Mouse (Mus musculus): Measurements from ENCODE around the gene Noc4l. TPM values are rescaled to one million over a fixed set of nuclear protein-coding genes. Genes with fewer than 3 reads are reported as not detected.
A peak's percentile ranks its signal among the peaks of the same experiment; 100 is the strongest.

Noc4l gene
- 14.8 and 19.6 TPM in 2 replicates for polyA plus RNA-seq (2015; fragmentation: Nextera tagmentation; extraction: Ambion mirVana)

GRCm38 (mm10) chr5:110652719-110653648 lies at the start of gene Noc4l, which contains the start of gene Ddx51:
Gene Noc4l, minus strand, starts transcription at chr5:110653417.
Gene Ddx51, plus strand, starts transcription at chr5:110653451.
- Histone ChIP-seq H3K9ac (replicated peaks) (peak within 1 kb of the TSS; percentile 93), H3K36me3 (replicated peaks; ENCODE audit: insufficient read depth, low read length) (peaks cover 67% of the 10 kb centered on the region), H3K4me2 (ENCODE audit: low read depth, low read length) (peak within 1 kb of the TSS; percentile 95), H3K9me3 (ENCODE audit: low read length) (no peaks in the 10 kb centered on the region), H3K27me3 (ENCODE audit: insufficient read depth, low read length) (no peaks in the 10 kb centered on the region), H3K4me1 (ENCODE audit: insufficient read depth) (peaks cover 5% of the 10 kb centered on the region; the same call in 1 of the 2 replicates), H3K27ac (ENCODE audit: low read depth) (peak within 1 kb of the TSS; percentile 37), H3K4me3 (ENCODE audit: low read depth, low read length) (peak within 1 kb of the TSS; percentile 78)
- TF ChIP-seq CTCF (IDR thresholded peaks at IDR 0.05; ENCODE audit: low read depth) (peak; percentile 38), EP300 (IDR thresholded peaks at IDR 0.05; ENCODE audit: low read depth) (no peak)
- DNase-seq (peak; percentile 98), ATAC-seq (peak; percentile 93)
- WGBS (ENCODE audit: insufficient replicate concordance) = under 1% methylated on average over 88 of the region's 91 CpGs

GRCm38 (mm10) chr5:110698617-110699016 lies 45.4 kb upstream of the Noc4l start:
- TF ChIP-seq CTCF (IDR thresholded peaks at IDR 0.05; ENCODE audit: low read depth) = no peak
- no peak for TF ChIP-seq EP300 (IDR thresholded peaks at IDR 0.05; ENCODE audit: low read depth)
- no peak overlapping the region for H3K4me3 ChIP-seq (ENCODE audit: low read depth, low read length)
- H3K27me3 ChIP-seq (ENCODE audit: insufficient read depth, low read length) = no peaks in the 10 kb centered on the region
- no peaks in the 10 kb centered on the region for H3K9me3 ChIP-seq (ENCODE audit: low read length)
- H3K9ac ChIP-seq (replicated peaks) = no peak overlapping the region
- ATAC-seq = no peak
- peaks cover 92% of the 10 kb centered on the region for H3K36me3 ChIP-seq (replicated peaks; ENCODE audit: insufficient read depth, low read length)
- DNase-seq = no peak
- no peaks in the 10 kb centered on the region for H3K4me1 ChIP-seq (ENCODE audit: insufficient read depth)
- no peak overlapping the region for H3K4me2 ChIP-seq (ENCODE audit: low read depth, low read length)
- 86% methylated on average over 4 of the region's 4 CpGs for WGBS (ENCODE audit: insufficient replicate concordance)
- H3K27ac ChIP-seq (ENCODE audit: low read depth) = no peak overlapping the region

- TF ChIP-seq EP300 (IDR thresholded peaks at IDR 0.05; ENCODE audit: low read depth) (no peak), CTCF (IDR thresholded peaks at IDR 0.05; ENCODE audit: low read depth) (no peak)
- H3K9ac ChIP-seq (replicated peaks) = no peak overlapping the region
- H3K4me3 ChIP-seq (ENCODE audit: low read depth, low read length) = no peak overlapping the region
- ATAC-seq (no peak), DNase-seq (no peak)
- H3K27ac ChIP-seq (ENCODE audit: low read depth) = no peak overlapping the region
- H3K4me1 ChIP-seq (ENCODE audit: insufficient read depth) = no peaks in the 10 kb centered on the region
- H3K36me3 ChIP-seq (replicated peaks; ENCODE audit: insufficient read depth, low read length) = peaks cover 92% of the 10 kb centered on the region
- no peaks in the 10 kb centered on the region for H3K9me3 ChIP-seq (ENCODE audit: low read length)
- 77% methylated on average over 8 of the region's 8 CpGs for WGBS (ENCODE audit: insufficient replicate concordance)
- no peaks in the 10 kb centered on the region for H3K27me3 ChIP-seq (ENCODE audit: insufficient read depth, low read length)
- no peak overlapping the region for H3K4me2 ChIP-seq (ENCODE audit: low read depth, low read length)
These were observed 28.8 kb upstream of the Noc4l start for GRCm38 (mm10) chr5:110682041-110682440.

GRCm38 (mm10) chr5:110665486-110666121 lies 12.4 kb upstream of the Noc4l start:
- Histone ChIP-seq H3K36me3 (replicated peaks; ENCODE audit: insufficient read depth, low read length) (peaks cover 78% of the 10 kb centered on the region), H3K27me3 (ENCODE audit: insufficient read depth, low read length) (no peaks in the 10 kb centered on the region), H3K9ac (replicated peaks) (no peak overlapping the region), H3K4me2 (ENCODE audit: low read depth, low read length) (no peak overlapping the region), H3K4me1 (ENCODE audit: insufficient read depth) (0 out of 2 replicates have a peak, but pooled peaks cover 2% of the 10 kb centered on the region), H3K9me3 (ENCODE audit: low read length) (no peaks in the 10 kb centered on the region), H3K27ac (ENCODE audit: low read depth) (peak overlapping the region; percentile 66; the same call in 1 of the 2 replicates), H3K4me3 (ENCODE audit: low read depth, low read length) (no peak overlapping the region)
- 0 out of 2 replicates have a peak, but pooled peaks have one; percentile 12 for ATAC-seq
- DNase-seq = no peak
- WGBS (ENCODE audit: insufficient replicate concordance) = 85% methylated on average over 6 of the region's 6 CpGs
- TF ChIP-seq CTCF (IDR thresholded peaks at IDR 0.05; ENCODE audit: low read depth) (no peak), EP300 (IDR thresholded peaks at IDR 0.05; ENCODE audit: low read depth) (no peak)

- Histone ChIP-seq H3K4me2 (ENCODE audit: low read depth, low read length) (no peak overlapping the region), H3K9me3 (ENCODE audit: low read length) (no peaks in the 10 kb centered on the region), H3K36me3 (replicated peaks; ENCODE audit: insufficient read depth, low read length) (peaks cover 72% of the 10 kb centered on the region), H3K27me3 (ENCODE audit: insufficient read depth, low read length) (no peaks in the 10 kb centered on the region), H3K9ac (replicated peaks) (no peak overlapping the region), H3K4me1 (ENCODE audit: insufficient read depth) (0 out of 2 replicates have a peak, but pooled peaks cover 2% of the 10 kb centered on the region), H3K4me3 (ENCODE audit: low read depth, low read length) (no peak overlapping the region), H3K27ac (ENCODE audit: low read depth) (peak overlapping the region; percentile 66)
- 64% methylated on average over 2 of the region's 2 CpGs for WGBS (ENCODE audit: insufficient replicate concordance)
- no peak for DNase-seq
- peak; percentile 91 for ATAC-seq
- no peak for TF ChIP-seq CTCF (IDR thresholded peaks at IDR 0.05; ENCODE audit: low read depth)
These were observed 11.6 kb upstream of the Noc4l start for GRCm38 (mm10) chr5:110664750-110665269.

GRCm38 (mm10) chr5:110664041-110664440 lies 10.8 kb upstream of the Noc4l start:
- no peak for TF ChIP-seq CTCF (IDR thresholded peaks at IDR 0.05; ENCODE audit: low read depth)
- no peak for TF ChIP-seq EP300 (IDR thresholded peaks at IDR 0.05; ENCODE audit: low read depth)
- DNase-seq (no peak), ATAC-seq (no peak)
- Histone ChIP-seq H3K4me2 (ENCODE audit: low read depth, low read length) (no peak overlapping the region), H3K9me3 (ENCODE audit: low read length) (no peaks in the 10 kb centered on the region), H3K9ac (replicated peaks) (no peak overlapping the region), H3K4me3 (ENCODE audit: low read depth, low read length) (no peak overlapping the region), H3K4me1 (ENCODE audit: insufficient read depth) (0 out of 2 replicates have a peak, but pooled peaks cover 2% of the 10 kb centered on the region), H3K27ac (ENCODE audit: low read depth) (peak overlapping the region; percentile 66; the same call in 1 of the 2 replicates), H3K27me3 (ENCODE audit: insufficient read depth, low read length) (no peaks in the 10 kb centered on the region), H3K36me3 (replicated peaks; ENCODE audit: insufficient read depth, low read length) (peaks cover 68% of the 10 kb centered on the region)
- 90% methylated on average over 2 of the region's 2 CpGs for WGBS (ENCODE audit: insufficient replicate concordance)
